Mouse (Mus musculus): ENCODE data around the gene Wnt8b. TPM values are rescaled to one million over a fixed set of nuclear protein-coding genes. Genes with fewer than 3 reads are reported as not detected.

Gene Wnt8b
- polyA plus RNA-seq, 1 experiment = not detected

GRCm38 (mm10) chr19:44515769-44516168 is 22.5 kb downstream of the Wnt8b start:
- Histone ChIP-seq H3K27me3 (ENCODE audit: control insufficient read depth, insufficient read depth, low read length) (peaks cover 10% of the 10 kb centered on the region), H3K4me1 (ENCODE audit: control insufficient read depth, insufficient read depth, insufficient read length) (peaks cover 6% of the 10 kb centered on the region), H3K27ac (ENCODE audit: insufficient read depth, low read length) (no peak overlapping the region), H3K36me3 (ENCODE audit: control insufficient read depth, insufficient read depth, low read length) (no peaks in the 10 kb centered on the region), H3K4me3 (ENCODE audit: extremely low read depth, insufficient read depth, insufficient read length) (no peak overlapping the region)
- no peak for DNase-seq (ENCODE audit: low read depth in 1 of 2, low spot score in 2 of 2)
- 75% methylated on average over 6 of the region's 6 CpGs for WGBS
- TF ChIP-seq POLR2A (IDR thresholded peaks at IDR 0.05; ENCODE audit: low read depth, low read length) (no peak), CTCF (IDR thresholded peaks at IDR 0.05; ENCODE audit: extremely low read depth, insufficient read depth, insufficient read length, insufficient replicate concordance) (no peak)

GRCm38 (mm10) chr19:44517996-44518768 is 24.9 kb downstream of the Wnt8b start:
- no peaks in the 10 kb centered on the region for H3K4me1 ChIP-seq (ENCODE audit: control insufficient read depth, insufficient read depth, insufficient read length)
- H3K27me3 ChIP-seq (ENCODE audit: control insufficient read depth, insufficient read depth, low read length) = no peaks in the 10 kb centered on the region
- no peak overlapping the region for H3K4me3 ChIP-seq (ENCODE audit: extremely low read depth, insufficient read depth, insufficient read length)
- no peak for TF ChIP-seq POLR2A (IDR thresholded peaks at IDR 0.05; ENCODE audit: low read depth, low read length)
- no peak for TF ChIP-seq CTCF (IDR thresholded peaks at IDR 0.05; ENCODE audit: extremely low read depth, insufficient read depth, insufficient read length, insufficient replicate concordance)
- H3K27ac ChIP-seq (ENCODE audit: insufficient read depth, low read length) = no peak overlapping the region
- DNase-seq (ENCODE audit: low read depth in 1 of 2, low spot score in 2 of 2) = no peak
- H3K36me3 ChIP-seq (ENCODE audit: control insufficient read depth, insufficient read depth, low read length) = no peaks in the 10 kb centered on the region
- 83% methylated on average over 12 of the region's 12 CpGs for WGBS

GRCm38 (mm10) chr19:44519152-44519551 is 25.9 kb downstream of the Wnt8b start:
- H3K4me1 ChIP-seq (ENCODE audit: control insufficient read depth, insufficient read depth, insufficient read length) = no peaks in the 10 kb centered on the region
- H3K36me3 ChIP-seq (ENCODE audit: control insufficient read depth, insufficient read depth, low read length) = no peaks in the 10 kb centered on the region
- H3K4me3 ChIP-seq (ENCODE audit: extremely low read depth, insufficient read depth, insufficient read length) = no peak overlapping the region
- no peak for TF ChIP-seq CTCF (IDR thresholded peaks at IDR 0.05; ENCODE audit: extremely low read depth, insufficient read depth, insufficient read length, insufficient replicate concordance)
- no peak for TF ChIP-seq POLR2A (IDR thresholded peaks at IDR 0.05; ENCODE audit: low read depth, low read length)
- H3K27ac ChIP-seq (ENCODE audit: insufficient read depth, low read length) = no peak overlapping the region
- 69% methylated on average over 7 of the region's 7 CpGs for WGBS
- DNase-seq (ENCODE audit: low read depth in 1 of 2, low spot score in 2 of 2) = no peak
- H3K27me3 ChIP-seq (ENCODE audit: control insufficient read depth, insufficient read depth, low read length) = no peaks in the 10 kb centered on the region

GRCm38 (mm10) chr19:44525551-44526205 is 32.4 kb downstream of the Wnt8b start:
- Histone ChIP-seq H3K4me1 (ENCODE audit: control insufficient read depth, insufficient read depth, insufficient read length) (no peaks in the 10 kb centered on the region), H3K4me3 (ENCODE audit: extremely low read depth, insufficient read depth, insufficient read length) (peak overlapping the region; percentile 15; the same call in 1 of the 2 replicates), H3K27me3 (ENCODE audit: control insufficient read depth, insufficient read depth, low read length) (no peaks in the 10 kb centered on the region), H3K27ac (ENCODE audit: insufficient read depth, low read length) (peak overlapping the region; percentile 30; the same call in 1 of the 2 replicates), H3K36me3 (ENCODE audit: control insufficient read depth, insufficient read depth, low read length) (no peaks in the 10 kb centered on the region)
- no peak for DNase-seq (ENCODE audit: low read depth in 1 of 2, low spot score in 2 of 2)
- TF ChIP-seq POLR2A (IDR thresholded peaks at IDR 0.05; ENCODE audit: low read depth, low read length) (no peak), CTCF (IDR thresholded peaks at IDR 0.05; ENCODE audit: extremely low read depth, insufficient read depth, insufficient read length, insufficient replicate concordance) (no peak)
- WGBS = 27% methylated on average over 9 of the region's 9 CpGs

GRCm38 (mm10) chr19:44530018-44530417 is 36.7 kb downstream of the Wnt8b start:
- WGBS = 86% methylated on average over 6 of the region's 6 CpGs
- Histone ChIP-seq H3K4me3 (ENCODE audit: extremely low read depth, insufficient read depth, insufficient read length) (no peak overlapping the region), H3K27ac (ENCODE audit: insufficient read depth, low read length) (no peak overlapping the region), H3K36me3 (ENCODE audit: control insufficient read depth, insufficient read depth, low read length) (no peaks in the 10 kb centered on the region; the same call in 1 of the 2 replicates), H3K4me1 (ENCODE audit: control insufficient read depth, insufficient read depth, insufficient read length) (no peaks in the 10 kb centered on the region), H3K27me3 (ENCODE audit: control insufficient read depth, insufficient read depth, low read length) (no peaks in the 10 kb centered on the region)
- DNase-seq (ENCODE audit: low read depth in 1 of 2, low spot score in 2 of 2) = no peak
- TF ChIP-seq CTCF (IDR thresholded peaks at IDR 0.05; ENCODE audit: extremely low read depth, insufficient read depth, insufficient read length, insufficient replicate concordance) (no peak), POLR2A (IDR thresholded peaks at IDR 0.05; ENCODE audit: low read depth, low read length) (no peak)

DNA sequence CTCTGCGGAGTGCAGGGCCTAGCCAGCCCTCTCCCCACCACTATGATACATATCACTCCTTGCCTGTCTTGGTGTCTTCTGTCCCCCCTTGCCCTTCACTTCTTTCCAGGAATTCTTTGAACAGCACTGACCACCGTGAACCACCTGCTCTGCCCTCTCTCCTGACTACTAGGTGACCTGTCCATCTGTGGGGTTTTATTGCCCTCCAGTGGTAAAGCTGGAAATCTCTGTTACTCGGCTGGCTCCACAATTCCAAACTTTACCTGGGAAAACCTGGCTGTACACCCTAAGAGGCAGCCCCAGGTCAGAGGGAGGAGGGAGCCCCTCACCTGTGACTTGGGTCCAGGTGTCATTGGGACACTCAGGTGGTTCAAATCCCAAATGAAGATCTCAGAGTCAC is 42.1 kb downstream of the Wnt8b start:
- TF ChIP-seq CTCF (IDR thresholded peaks at IDR 0.05; ENCODE audit: extremely low read depth, insufficient read depth, insufficient read length, insufficient replicate concordance) (peak; percentile 9; the same call in 1 of the 2 replicates), POLR2A (IDR thresholded peaks at IDR 0.05; ENCODE audit: low read depth, low read length) (no peak)
- Histone ChIP-seq H3K27ac (ENCODE audit: insufficient read depth, low read length) (no peak overlapping the region), H3K27me3 (ENCODE audit: control insufficient read depth, insufficient read depth, low read length) (no peaks in the 10 kb centered on the region), H3K4me3 (ENCODE audit: extremely low read depth, insufficient read depth, insufficient read length) (no peak overlapping the region), H3K36me3 (ENCODE audit: control insufficient read depth, insufficient read depth, low read length) (no peaks in the 10 kb centered on the region; the same call in 1 of the 2 replicates), H3K4me1 (ENCODE audit: control insufficient read depth, insufficient read depth, insufficient read length) (no peaks in the 10 kb centered on the region)
- no peak for DNase-seq (ENCODE audit: low read depth in 1 of 2, low spot score in 2 of 2)
- WGBS = 49% methylated on average over 3 of the region's 3 CpGs
